16 mouse cellular contexts compared by ENCODE assay signal in genomic region chr4:66031320-66031870, GRCm38 (mm10).
DNase-seq lines count a peak whose midpoint lies in the region; ATAC-seq lines count a peak whose summit lies in the region.
"Had no signal": no experiment of that assay in that cellular context is flagged by ENCODE, and none has a peak within 500 bp of the region (broad histone marks: within the 10 kb centered on the region; RNA-seq: fewer than 3 reads in every experiment).

No protein-coding gene starts in this region.

- H3K36me3 ChIP-seq in kidney, embryonic 14.5 days (ENCODE audit: control insufficient read depth, insufficient read depth, low read length): no peaks in the 10 kb centered on the region
- no peaks in the 10 kb centered on the region for H3K36me3 ChIP-seq in embryonic facial prominence, embryonic 10.5 days (replicated peaks)
- H3K36me3 ChIP-seq in hindbrain, embryonic 14.5 days (replicated peaks; ENCODE audit: control insufficient read depth, insufficient read depth): no peaks in the 10 kb centered on the region
- no peaks in the 10 kb centered on the region for H3K36me3 ChIP-seq in midbrain, embryonic 16.5 days (ENCODE audit: control insufficient read depth, insufficient read depth, low read length)
- H3K36me3 ChIP-seq: heart, embryonic 12.5 days; limb, embryonic 13.5 days had no signal

- H3K4me3 ChIP-seq in kidney, embryonic 14.5 days (ENCODE audit: low read length): no peak overlapping the region
- no peak overlapping the region for H3K4me3 ChIP-seq in embryonic facial prominence, embryonic 10.5 days
- no peak overlapping the region for H3K4me3 ChIP-seq in hindbrain, embryonic 14.5 days (replicated peaks; ENCODE audit: low read length)
- no peak overlapping the region for H3K4me3 ChIP-seq in midbrain, embryonic 16.5 days (ENCODE audit: low read depth, low read length)
- H3K4me3 ChIP-seq: heart, embryonic 12.5 days; limb, embryonic 13.5 days had no signal

- H3K9ac ChIP-seq in kidney, embryonic 14.5 days (ENCODE audit: low read depth, low read length): no peak overlapping the region
- H3K9ac ChIP-seq in hindbrain, embryonic 14.5 days: no peak overlapping the region
- no peak overlapping the region for H3K9ac ChIP-seq in midbrain, embryonic 16.5 days (ENCODE audit: low read depth, low read length)
- H3K9ac ChIP-seq: heart, embryonic 12.5 days; limb, embryonic 13.5 days had no signal

- no peaks in the 10 kb centered on the region for H3K27me3 ChIP-seq in kidney, embryonic 14.5 days (ENCODE audit: control insufficient read depth, insufficient read depth, low read length)
- no peaks in the 10 kb centered on the region for H3K27me3 ChIP-seq in embryonic facial prominence, embryonic 10.5 days (replicated peaks; ENCODE audit: low read depth, poor library complexity, severe bottlenecking)
- H3K27me3 ChIP-seq in hindbrain, embryonic 14.5 days (ENCODE audit: control insufficient read depth, insufficient read depth, low read length): no peaks in the 10 kb centered on the region
- no peaks in the 10 kb centered on the region for H3K27me3 ChIP-seq in midbrain, embryonic 16.5 days (ENCODE audit: control insufficient read depth, insufficient read depth, low read depth, low read length)
- H3K27me3 ChIP-seq: heart, embryonic 12.5 days; limb, embryonic 13.5 days had no signal

- 17% methylated on average over 9 of the region's 9 CpGs for WGBS in kidney, embryonic 14.5 days
- 72% methylated on average over 9 of the region's 9 CpGs for WGBS in embryonic facial prominence, embryonic 10.5 days
- WGBS in hindbrain, embryonic 14.5 days: 37% methylated on average over 9 of the region's 9 CpGs
- 38% methylated on average over 9 of the region's 9 CpGs for WGBS in midbrain, embryonic 16.5 days

- H3K27ac ChIP-seq in kidney, embryonic 14.5 days (ENCODE audit: low read depth, low read length): no peak overlapping the region
- H3K27ac ChIP-seq in embryonic facial prominence, embryonic 10.5 days (replicated peaks): no peak overlapping the region
- H3K27ac ChIP-seq in hindbrain, embryonic 14.5 days: no peak overlapping the region
- H3K27ac ChIP-seq in midbrain, embryonic 16.5 days (ENCODE audit: low read length): no peak overlapping the region
- H3K27ac ChIP-seq: limb, embryonic 13.5 days had no signal

- DNase-seq in kidney, postnatal 14 days: no peak
- peak; percentile 10 for DNase-seq in embryonic facial prominence, embryonic 10.5 days (ENCODE audit: low spot score)
- DNase-seq in hindbrain, embryonic 14.5 days (ENCODE audit: low spot score): no peak
- no peak for DNase-seq in right cerebral cortex, adult 18-20 months
- no peak for DNase-seq in c-Kit-positive CD71-positive TER-119-positive erythroid progenitor cells, embryonic 14.5 days (ENCODE audit: low spot score)
- DNase-seq: adrenal gland, adult 2 months; cerebellum, adult 2 months; gastrocnemius, postnatal 36 days; heart, postnatal 4 days; kidney, adult 11 months; lung, postnatal 36 days had no signal

- H3K4me2 ChIP-seq in kidney, embryonic 14.5 days (replicated peaks; ENCODE audit: low read depth, low read length): no peak overlapping the region
- no peak overlapping the region for H3K4me2 ChIP-seq in hindbrain, embryonic 14.5 days (replicated peaks)
- no peak overlapping the region for H3K4me2 ChIP-seq in midbrain, embryonic 16.5 days (ENCODE audit: low read length)
- H3K4me2 ChIP-seq: heart, embryonic 12.5 days; limb, embryonic 13.5 days had no signal

- ATAC-seq in kidney, embryonic 14.5 days (ENCODE audit: low FRiP score, low TSS enrichment): peak; percentile 60; the same call in 1 of the 2 replicates
- ATAC-seq in hindbrain, embryonic 14.5 days (ENCODE audit: low FRiP score): 0 out of 2 replicates have a peak, but pooled peaks have one; percentile 48
- 0 out of 2 replicates have a peak, but pooled peaks have one; percentile 32 for ATAC-seq in midbrain, embryonic 16.5 days
- ATAC-seq: CD4-positive, CD25-positive, alpha-beta regulatory T cell, adult 4 months had no signal

- no peaks in the 10 kb centered on the region; the same call in 1 of the 2 replicates for H3K4me1 ChIP-seq in kidney, embryonic 14.5 days (ENCODE audit: control insufficient read depth, insufficient read depth, low read length)
- H3K4me1 ChIP-seq in embryonic facial prominence, embryonic 10.5 days: peaks cover 4% of the 10 kb centered on the region; the same call in 1 of the 2 replicates
- no peaks in the 10 kb centered on the region for H3K4me1 ChIP-seq in hindbrain, embryonic 14.5 days (replicated peaks; ENCODE audit: control insufficient read depth, insufficient read depth, low read length)
- no peaks in the 10 kb centered on the region for H3K4me1 ChIP-seq in midbrain, embryonic 16.5 days (ENCODE audit: control insufficient read depth, insufficient read depth, low read length)
- H3K4me1 ChIP-seq: heart, embryonic 12.5 days; limb, embryonic 13.5 days had no signal

- no peaks in the 10 kb centered on the region for H3K9me3 ChIP-seq in kidney, embryonic 14.5 days (ENCODE audit: control insufficient read depth, low read length)
- no peaks in the 10 kb centered on the region for H3K9me3 ChIP-seq in embryonic facial prominence, embryonic 10.5 days
- H3K9me3 ChIP-seq in hindbrain, embryonic 14.5 days (ENCODE audit: control insufficient read depth, low read length): no peaks in the 10 kb centered on the region
- no peaks in the 10 kb centered on the region for H3K9me3 ChIP-seq in midbrain, embryonic 16.5 days (replicated peaks; ENCODE audit: control insufficient read depth, low read length, poor library complexity, severe bottlenecking)
- H3K9me3 ChIP-seq: heart, embryonic 12.5 days had no signal
